Mouse (Mus musculus): ENCODE measurements at regions not wholly inside any gene's neighbourhood (a gene's known extent, or its start where the extent isn't known, plus 50 kb on each side); places are given as distances from the start of the nearest gene placed in this dataset.

GRCm38 (mm10) chrX:166091011-166091410, 79.2 kb upstream of the Gemin8 start:
- peak; percentile 41 to 59 for DNase-seq

- no peak for DNase-seq
These were observed 63.0 kb upstream of the Gemin8 start for GRCm38 (mm10) chrX:166107184-166107716.

Data from cerebellum, postnatal 25 days (tissue).